Mouse (Mus musculus): ENCODE results near the gene Hadh.

Gene Hadh

GRCm38 (mm10) chr3:131271559-131272373 is at the start of gene Hadh:
Hadh (minus strand) TSS chr3:131272101.
- peak; percentile 71 for DNase-seq (ENCODE audit: low read depth, low spot score)

GRCm38 (mm10) chr3:131320184-131320583 is 48.3 kb upstream of the Hadh start:
- DNase-seq (ENCODE audit: low read depth, low spot score) = peak; percentile 55

- DNase-seq (ENCODE audit: low read depth, low spot score) = no peak
Observed at GRCm38 (mm10) chr3:131318211-131318610, 46.3 kb upstream of the Hadh start.

- no peak for DNase-seq (ENCODE audit: low read depth, low spot score)
Observed at GRCm38 (mm10) chr3:131317126-131317525, 45.2 kb upstream of the Hadh start.

GRCm38 (mm10) chr3:131315957-131316510 is 44.1 kb upstream of the Hadh start:
- no peak for DNase-seq (ENCODE audit: low read depth, low spot score)

GRCm38 (mm10) chr3:131312340-131312739 is 40.4 kb upstream of the Hadh start:
- DNase-seq (ENCODE audit: low read depth, low spot score) = no peak

GRCm38 (mm10) chr3:131310572-131310971 is 38.7 kb upstream of the Hadh start:
- no peak for DNase-seq (ENCODE audit: low read depth, low spot score)

GRCm38 (mm10) chr3:131307811-131308210 is 35.9 kb upstream of the Hadh start:
- no peak for DNase-seq (ENCODE audit: low read depth, low spot score)

GRCm38 (mm10) chr3:131306255-131306654 is 34.4 kb upstream of the Hadh start:
- no peak for DNase-seq (ENCODE audit: low read depth, low spot score)

- DNase-seq (ENCODE audit: low read depth, low spot score) = no peak
Observed at GRCm38 (mm10) chr3:131303320-131303714, 31.4 kb upstream of the Hadh start.

- DNase-seq (ENCODE audit: low read depth, low spot score) = peak; percentile 78
Observed at GRCm38 (mm10) chr3:131302452-131303319, 30.8 kb upstream of the Hadh start, which contains the start of gene Cyp2u1. Cyp2u1 (minus strand) TSS chr3:131303227.

GRCm38 (mm10) chr3:131299908-131300307 is 28.0 kb upstream of the Hadh start:
- peak; percentile 45 for DNase-seq (ENCODE audit: low read depth, low spot score)

GRCm38 (mm10) chr3:131299078-131299477 is 27.2 kb upstream of the Hadh start:
- no peak for DNase-seq (ENCODE audit: low read depth, low spot score)

- no peak for DNase-seq (ENCODE audit: low read depth, low spot score)
Observed at GRCm38 (mm10) chr3:131296893-131297292, 25.0 kb upstream of the Hadh start.

- DNase-seq (ENCODE audit: low read depth, low spot score) = no peak
Observed at GRCm38 (mm10) chr3:131295513-131296200, 23.8 kb upstream of the Hadh start.

- no peak for DNase-seq (ENCODE audit: low read depth, low spot score)
Observed at GRCm38 (mm10) chr3:131294503-131294902, 22.6 kb upstream of the Hadh start.

- DNase-seq (ENCODE audit: low read depth, low spot score) = no peak
Observed at GRCm38 (mm10) chr3:131292959-131293358, 21.1 kb upstream of the Hadh start.

GRCm38 (mm10) chr3:131292349-131292748 is 20.4 kb upstream of the Hadh start:
- DNase-seq (ENCODE audit: low read depth, low spot score) = no peak

- no peak for DNase-seq (ENCODE audit: low read depth, low spot score)
Observed at GRCm38 (mm10) chr3:131291890-131292289, 20.0 kb upstream of the Hadh start.

GRCm38 (mm10) chr3:131274151-131274550 is 2.2 kb upstream of the Hadh start:
- DNase-seq (ENCODE audit: low read depth, low spot score) = no peak

- DNase-seq (ENCODE audit: low read depth, low spot score) = no peak
Observed at GRCm38 (mm10) chr3:131272374-131273100, 636 bp upstream of the Hadh start.

All from retina, adult 2 months (tissue).